Mouse (Mus musculus) heart, adult 10 weeks (tissue): ENCODE measurements around the gene Nasp. TPM values are rescaled to one million over a fixed set of nuclear protein-coding genes. Genes with fewer than 3 reads are reported as not detected.

Experiments used
- polyA plus RNA-seq: library from polyadenylated mRNA; stranded (reverse); fragments of 350-450 nt; fragmentation: Illumina TruSeq; extraction: RNeasy Lipid Tissue Mini Kit (QIAGEN cat#74804); gene quantifications from one replicate; pipeline ENCODE4 v1.2.3, GENCODE M21; 2014; ENCODE audit warnings: low read depth, low replicate concordance

Gene Nasp
- polyA plus RNA-seq, result 28.0 TPM

DNA sequence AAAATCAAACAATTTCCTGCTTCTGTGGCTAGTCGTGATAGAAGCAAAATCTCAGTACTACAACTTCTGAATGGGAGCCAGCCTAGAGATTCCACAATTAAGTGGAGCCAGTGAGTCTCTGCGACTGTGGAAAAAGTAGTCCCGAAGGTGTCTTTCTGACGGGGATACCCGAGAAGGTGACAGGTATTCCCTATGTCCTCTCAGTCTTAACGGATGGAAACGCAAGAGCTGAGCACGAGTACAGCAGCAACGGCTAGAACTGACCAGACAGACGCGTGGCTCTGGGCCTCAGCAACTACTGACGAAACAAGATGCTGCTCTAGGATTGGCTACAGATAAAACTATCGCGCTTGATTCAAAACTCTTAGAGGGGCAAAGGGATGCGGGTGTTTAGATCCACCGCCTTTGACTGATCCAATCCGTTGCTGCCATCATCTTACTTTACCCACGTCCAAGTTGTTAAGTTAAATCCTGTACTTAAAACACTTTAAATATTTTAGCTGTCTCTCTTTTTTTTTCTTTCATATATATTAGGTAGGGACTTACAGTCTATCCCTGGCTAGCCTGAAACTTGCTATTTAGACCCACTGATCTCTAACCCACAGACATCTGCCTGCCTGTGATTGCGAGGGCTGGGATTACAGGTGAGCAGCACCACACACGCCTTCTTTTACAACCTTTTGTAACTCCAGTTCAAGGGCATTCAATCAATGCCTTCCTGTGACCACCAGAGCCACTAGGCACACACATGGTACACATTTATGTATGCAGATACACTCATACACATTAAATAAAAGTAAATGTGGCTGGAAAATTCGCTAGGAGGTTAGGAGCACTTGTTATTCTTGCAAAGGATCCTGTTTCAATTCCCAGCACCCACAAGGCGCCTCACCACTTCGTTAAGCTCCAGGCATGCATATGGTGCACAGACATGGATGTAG is at the start of gene Nasp:
TSS of gene Nasp (minus strand) at position 220 of the 941 bp plus-strand sequence.

DNA sequence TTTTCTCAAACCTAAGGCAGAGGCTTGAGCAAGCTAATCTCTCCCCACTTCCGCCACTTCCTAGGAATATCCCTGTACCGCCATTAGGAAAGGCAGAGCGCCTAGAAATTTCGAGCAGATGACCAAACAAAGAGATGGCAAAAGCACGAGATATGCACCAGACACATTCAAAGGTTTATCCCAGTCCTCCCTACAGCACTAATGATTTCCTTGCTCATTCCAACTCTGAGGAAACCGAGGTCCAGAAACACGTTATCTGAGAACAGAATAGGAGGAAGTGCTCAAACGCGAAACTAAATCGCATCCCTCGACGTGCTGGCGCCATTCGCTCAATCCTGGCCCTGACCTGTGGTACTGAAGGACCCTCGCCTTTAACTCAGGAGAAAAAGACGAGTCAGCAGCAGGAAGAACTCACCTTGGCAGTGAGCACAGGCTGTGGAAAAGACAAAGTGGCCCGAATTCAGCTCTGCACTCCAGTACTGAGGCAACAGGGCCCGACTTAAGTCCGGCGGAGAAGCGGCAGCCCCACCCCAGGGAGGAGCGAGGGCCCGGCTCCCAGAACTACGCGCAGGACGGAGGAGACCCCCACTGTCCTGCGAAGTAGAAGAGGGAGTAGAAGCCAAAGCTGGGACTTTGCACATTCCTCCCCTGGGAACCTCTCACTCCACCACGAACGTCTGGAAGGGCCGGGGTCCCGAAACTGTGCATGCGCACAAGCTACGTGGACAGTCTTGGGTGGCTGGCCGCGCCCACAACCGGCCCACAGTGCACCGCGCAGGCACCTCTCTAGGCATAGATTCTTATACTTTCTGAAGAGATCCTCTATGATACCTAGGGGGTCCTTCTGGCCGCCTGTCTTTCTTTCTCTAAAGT is 23.4 kb upstream of the Nasp start, which contains the start of gene Akr1a1:
TSS of gene Akr1a1 (minus strand) at position 757 of the 873 bp plus-strand sequence.

GRCm38 (mm10) chr4:116596379-116596778 is 31.4 kb downstream of the Nasp start, which contains the start of gene Ccdc17:
Gene Ccdc17 (plus strand): TSS chr4:116596654.

DNA sequence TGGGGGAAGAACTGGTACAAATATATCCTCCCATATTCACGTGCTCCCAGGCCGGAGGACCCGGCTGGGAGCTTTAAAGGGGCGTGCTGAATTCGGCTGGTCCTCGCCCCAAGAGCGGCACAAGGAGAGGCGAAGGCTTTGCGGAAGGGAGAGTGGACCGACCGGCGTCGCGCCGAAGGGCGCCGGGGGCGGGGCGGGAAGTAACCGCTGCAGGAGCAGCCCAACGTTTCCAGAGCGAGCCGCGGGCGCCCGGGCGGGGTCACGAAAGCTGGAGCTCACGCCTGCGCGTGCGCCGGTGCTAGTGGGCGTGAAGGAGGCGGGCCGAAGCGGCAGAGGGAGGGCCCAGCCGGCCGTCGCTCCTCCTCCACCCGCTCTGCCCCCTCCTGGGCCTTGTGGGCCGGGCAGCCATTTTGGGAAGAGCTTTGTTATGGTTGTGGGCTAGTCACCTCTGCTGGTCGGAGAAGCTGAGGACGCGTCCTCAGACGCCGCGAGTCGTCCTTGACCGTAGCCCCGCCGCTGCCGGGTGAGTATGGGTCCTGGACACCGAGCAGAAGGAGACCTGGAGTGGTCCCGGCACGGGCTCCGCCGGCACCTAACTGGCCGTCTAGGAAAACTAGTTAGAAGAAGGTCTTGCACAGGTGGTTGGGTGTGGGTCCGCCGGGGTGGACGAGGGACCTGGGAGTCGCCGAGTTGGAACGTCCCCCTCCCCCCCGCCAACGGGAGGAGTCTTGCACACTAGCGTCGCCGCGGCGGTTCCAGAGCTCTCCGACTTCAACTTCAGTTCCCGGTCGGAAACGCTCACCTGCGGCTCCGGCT is 70.2 kb downstream of the Nasp start, which contains the start of gene Gpbp1l1:
TSS of gene Gpbp1l1 (plus strand) at position 353 of the 816 bp plus-strand sequence.

GRCm38 (mm10) chr4:116555413-116556300 is 72.1 kb downstream of the Nasp start, which contains the start of gene Tmem69:
Gene Tmem69 (minus strand): TSS chr4:116555936.

Other genes with a start within 250 kb of the Nasp start
- 94.7 TPM for gene Mast2, start 163.8 kb downstream of the Nasp start, polyA plus RNA-seq
- 11.9 TPM for gene Ipp, start 120.4 kb downstream of the Nasp start, polyA plus RNA-seq
- gene Tmem69, start 72.0 kb downstream of the Nasp start, polyA plus RNA-seq, result 39.4 TPM
- 45.6 TPM for gene Gpbp1l1, start 70.3 kb downstream of the Nasp start, polyA plus RNA-seq
- gene Ccdc17, start 31.3 kb downstream of the Nasp start, polyA plus RNA-seq, result 3.7 TPM
- gene Akr1a1, start 23.7 kb upstream of the Nasp start, polyA plus RNA-seq, result 265 TPM
- gene Prdx1, start 57.6 kb upstream of the Nasp start, polyA plus RNA-seq, result 614 TPM
- gene Mmachc, start 80.5 kb upstream of the Nasp start, polyA plus RNA-seq, result 56.3 TPM
- 15.1 TPM for gene Ccdc163, start 80.6 kb upstream of the Nasp start, polyA plus RNA-seq
- 2.0 TPM for gene Tesk2, start 93.0 kb upstream of the Nasp start, polyA plus RNA-seq
- gene Toe1, start 179.7 kb upstream of the Nasp start, polyA plus RNA-seq, result 11.1 TPM
- 2.5 TPM for gene Mutyh, start 179.8 kb upstream of the Nasp start, polyA plus RNA-seq
- gene Hpdl, start 193.8 kb upstream of the Nasp start, polyA plus RNA-seq, result 3.7 TPM
- gene Zswim5, start 249.4 kb upstream of the Nasp start, polyA plus RNA-seq, result 0.94 TPM